Mouse (Mus musculus): Measurements from ENCODE around the gene Il9r.

Il9r gene

GRCm38 (mm10) chr11:32200075-32200601 lies at the start of gene Il9r:
Il9r (minus strand) TSS chr11:32200279.
- DNase-seq = no peak

DNA sequence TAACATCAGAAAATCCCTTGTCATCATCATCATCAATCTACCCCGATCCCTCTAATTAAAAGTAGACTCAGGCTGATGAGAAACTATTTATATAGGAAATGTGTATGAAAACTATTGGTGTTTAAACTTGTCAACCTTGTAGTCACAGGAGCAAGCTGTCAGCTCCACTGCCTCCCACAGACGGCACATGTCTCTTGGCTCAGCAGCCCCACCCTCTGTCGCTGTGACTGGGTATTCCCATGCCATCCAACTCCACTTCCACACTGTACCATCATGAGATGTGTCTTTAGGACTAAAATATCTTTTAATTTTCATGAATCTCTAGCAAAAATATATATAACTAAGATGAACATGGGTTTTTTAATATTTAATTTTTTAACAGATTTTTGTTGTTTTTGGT lies 48.3 kb upstream of the Il9r start:
- DNase-seq = no peak

DNA sequence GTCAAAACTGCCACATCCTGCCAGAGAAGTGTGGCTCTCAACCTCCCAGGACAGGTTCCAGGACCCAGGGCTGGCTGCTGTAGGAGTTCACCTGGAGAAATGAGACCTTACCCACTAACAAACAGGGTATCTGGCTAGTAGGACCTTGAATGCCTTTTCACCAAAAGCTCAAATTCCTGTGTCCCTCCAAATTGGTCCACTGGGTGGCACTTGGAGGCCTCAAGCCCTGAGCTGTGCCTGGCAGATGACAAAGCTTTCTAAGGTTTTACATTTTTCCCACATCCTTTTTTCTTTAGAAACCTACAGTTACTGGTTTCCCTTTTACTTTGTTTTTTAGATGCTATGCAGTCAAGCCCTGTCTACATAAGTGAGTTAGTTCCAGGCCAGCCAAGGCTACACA lies 47.0 kb upstream of the Il9r start:
- DNase-seq = no peak

GRCm38 (mm10) chr11:32245614-32246013 lies 45.5 kb upstream of the Il9r start:
- DNase-seq = no peak

- DNase-seq = no peak
Observed at GRCm38 (mm10) chr11:32244617-32245016, 44.5 kb upstream of the Il9r start.

DNA sequence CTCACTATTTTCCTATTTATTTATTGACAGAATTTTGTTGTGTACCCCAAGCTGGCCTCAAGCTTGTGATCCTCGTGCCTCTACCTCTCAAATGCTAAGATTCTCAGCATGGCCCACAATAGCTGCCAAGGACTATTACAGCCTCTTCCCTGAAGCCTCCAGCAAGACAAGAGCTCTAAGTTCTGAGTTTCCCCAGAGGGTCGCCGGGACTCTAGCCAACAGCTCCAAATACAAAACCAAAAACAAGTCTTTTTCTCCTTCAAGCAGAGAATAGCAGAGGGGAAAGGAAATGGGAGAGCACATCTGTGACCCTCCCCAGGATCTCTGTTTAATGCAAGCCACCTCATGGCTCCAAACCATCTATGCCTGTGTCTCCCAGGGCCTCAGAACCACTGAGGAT lies 44.0 kb upstream of the Il9r start:
- no peak for DNase-seq

DNA sequence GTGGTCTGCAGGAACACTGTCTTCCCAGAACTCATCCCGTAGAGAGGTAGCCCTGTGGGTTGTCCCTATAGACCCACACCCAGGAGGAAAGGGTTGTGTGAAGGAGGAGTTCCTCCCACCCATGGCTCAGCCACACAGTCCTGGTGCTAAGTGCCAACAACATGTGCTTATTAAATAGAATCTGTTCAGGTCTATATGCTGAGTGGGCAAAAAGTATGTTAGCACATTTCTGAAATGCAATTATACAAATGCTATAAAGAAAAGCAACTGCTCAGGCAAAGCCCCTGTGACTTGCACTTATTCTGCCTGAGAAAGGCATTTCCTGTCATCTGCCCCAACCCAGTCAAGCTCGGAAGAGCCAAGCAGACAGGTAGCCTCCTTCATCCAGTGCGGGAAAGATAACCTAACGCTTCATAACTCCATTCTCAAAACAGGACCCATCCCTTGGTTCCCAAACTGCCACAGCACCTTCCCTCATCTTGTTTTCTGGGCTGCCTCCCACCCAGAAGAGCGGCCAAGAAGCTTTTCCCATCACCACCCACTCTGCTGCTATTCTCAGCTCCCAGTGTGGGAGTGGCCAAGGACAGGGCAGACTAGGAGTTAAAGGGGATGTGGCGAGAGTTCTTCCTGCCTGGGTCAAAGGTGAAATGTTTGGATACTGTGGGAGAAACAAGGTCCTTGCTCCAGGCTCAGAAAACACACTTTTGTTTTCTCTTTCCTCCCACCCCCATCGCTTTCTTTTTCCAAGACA lies 43.3 kb upstream of the Il9r start:
- DNase-seq = no peak

GRCm38 (mm10) chr11:32242209-32242608 lies 42.1 kb upstream of the Il9r start:
- no peak for DNase-seq

- no peak for DNase-seq
Observed at GRCm38 (mm10) chr11:32241391-32241790, 41.3 kb upstream of the Il9r start.

- DNase-seq = peak; percentile 52
Observed at GRCm38 (mm10) chr11:32238093-32238860, 38.2 kb upstream of the Il9r start.

DNA sequence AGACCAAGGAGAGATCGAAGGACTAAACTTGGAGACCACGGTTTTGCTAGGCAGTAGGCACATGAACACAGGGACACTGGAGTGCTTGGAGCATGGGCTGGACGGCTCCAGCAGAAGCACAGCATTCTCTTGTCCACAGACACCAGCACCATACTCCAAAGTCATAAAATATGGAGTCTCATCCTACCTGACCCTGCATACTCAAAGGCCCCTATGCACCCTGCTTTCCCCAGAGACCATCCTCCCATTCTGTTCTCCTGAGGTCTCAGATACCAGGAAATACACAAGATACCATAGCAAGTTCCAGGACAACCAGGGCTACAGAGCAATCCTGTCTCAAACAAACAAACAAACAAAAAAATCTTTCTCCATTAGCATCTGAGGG lies 37.3 kb upstream of the Il9r start:
- no peak for DNase-seq

DNA sequence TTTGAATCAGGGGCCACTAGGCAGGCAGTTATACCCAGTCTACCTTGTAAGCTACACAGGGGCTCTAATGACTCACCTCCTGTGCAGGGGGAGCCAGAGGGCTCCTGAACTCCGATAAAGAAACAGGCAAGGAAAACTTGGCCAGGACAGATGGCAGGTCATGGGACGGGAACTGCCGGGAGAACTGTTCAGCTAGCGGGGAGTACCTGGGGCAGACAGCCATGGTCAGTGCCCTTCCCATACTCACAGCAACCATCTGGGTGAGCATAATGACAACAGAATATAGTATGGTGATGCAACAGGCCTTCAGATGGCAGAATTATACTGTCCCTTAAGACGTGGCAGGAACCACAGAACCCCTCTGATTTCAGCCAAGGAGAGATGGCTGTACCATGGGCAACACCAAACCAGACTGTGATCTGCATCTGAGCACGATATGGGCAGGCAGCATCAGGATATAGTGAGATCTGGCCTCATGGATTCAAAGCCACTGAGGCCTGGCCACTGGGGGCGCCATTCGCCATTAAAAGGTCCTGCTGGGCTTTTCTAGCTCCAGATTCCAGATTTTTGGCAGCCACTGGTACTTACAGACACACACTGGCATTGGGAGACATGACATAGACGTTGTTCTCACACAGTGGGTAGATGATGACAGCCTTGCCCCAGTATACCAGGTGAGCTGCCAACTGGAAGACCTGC lies 36.8 kb upstream of the Il9r start:
- DNase-seq = peak; percentile 81

GRCm38 (mm10) chr11:32236132-32236531 lies 36.1 kb upstream of the Il9r start:
- DNase-seq = no peak

- peak; percentile 64 for DNase-seq
Observed at GRCm38 (mm10) chr11:32235646-32236045, 35.6 kb upstream of the Il9r start.

DNA sequence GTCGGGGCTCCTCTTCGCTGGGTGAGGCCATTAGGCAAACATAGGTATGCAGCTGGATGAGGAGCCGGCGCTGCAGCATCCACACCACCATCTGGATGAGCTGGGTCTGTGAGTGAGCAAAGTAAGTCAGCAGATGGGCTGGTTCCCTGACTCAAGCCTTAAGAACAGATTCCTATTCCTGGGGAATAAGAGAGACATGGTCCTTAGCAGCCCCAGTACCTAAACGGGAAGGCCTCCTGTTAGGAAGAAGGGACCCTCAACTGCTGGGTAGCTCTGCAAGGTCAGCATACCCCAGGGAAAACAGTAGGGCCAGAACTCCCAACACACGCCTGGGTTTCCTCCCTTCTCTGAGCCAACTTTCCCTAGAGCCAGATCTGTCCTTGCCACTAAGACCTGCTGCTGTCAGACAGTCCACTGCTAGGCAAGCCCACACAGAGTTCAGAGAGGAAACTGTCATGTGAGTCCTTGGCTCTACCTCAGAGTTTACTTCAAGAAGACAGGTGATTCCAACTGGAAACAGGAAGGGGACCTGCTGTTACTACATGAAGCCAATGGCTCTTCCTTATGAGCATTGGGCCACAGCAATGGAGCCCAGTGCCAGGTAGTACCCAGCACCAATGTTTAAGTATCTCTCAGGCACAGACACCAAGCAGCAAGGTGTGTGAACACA lies 34.9 kb upstream of the Il9r start:
- no peak for DNase-seq

GRCm38 (mm10) chr11:32233895-32234294 lies 33.8 kb upstream of the Il9r start:
- DNase-seq = peak; percentile 31

DNA sequence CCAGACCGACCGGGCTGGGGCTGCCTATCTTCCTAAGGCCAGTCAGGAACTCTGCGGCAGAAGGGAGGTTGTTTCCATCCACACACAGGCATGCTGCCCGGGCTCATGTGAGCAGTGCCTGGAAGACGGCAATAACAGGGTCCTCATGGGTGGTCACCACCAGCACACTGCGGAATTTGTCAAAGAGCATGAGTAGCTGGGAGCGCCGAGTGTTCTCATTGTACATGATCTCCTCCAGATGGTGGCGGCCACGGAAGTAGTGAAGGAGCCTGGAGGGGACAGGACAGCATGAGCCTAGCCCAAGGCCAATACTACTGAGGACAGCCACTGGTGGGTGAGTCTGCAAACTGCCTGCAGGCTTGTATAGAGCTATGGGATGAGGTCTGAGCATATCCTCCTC lies 32.8 kb upstream of the Il9r start:
- peak; percentile 8 for DNase-seq

DNA sequence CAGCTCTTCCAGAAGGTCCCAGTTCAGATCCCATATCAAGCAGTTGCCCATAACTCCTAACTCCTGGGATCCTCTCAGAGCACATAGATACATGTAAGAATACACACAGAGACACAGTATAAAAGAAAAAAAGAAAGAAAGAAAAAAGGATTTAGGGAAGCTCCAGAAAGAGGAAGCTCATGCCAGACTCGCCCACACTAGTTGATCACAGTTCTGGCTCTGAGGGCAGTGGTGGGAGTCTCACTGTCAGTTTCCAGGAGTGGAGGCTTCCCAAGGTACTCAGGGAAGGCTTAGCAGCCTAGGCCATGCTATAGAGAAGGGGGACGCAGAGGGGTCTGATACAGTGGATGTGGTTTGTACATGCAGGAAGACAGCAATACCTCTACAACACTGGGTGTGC lies 31.0 kb upstream of the Il9r start:
- DNase-seq = no peak

DNA sequence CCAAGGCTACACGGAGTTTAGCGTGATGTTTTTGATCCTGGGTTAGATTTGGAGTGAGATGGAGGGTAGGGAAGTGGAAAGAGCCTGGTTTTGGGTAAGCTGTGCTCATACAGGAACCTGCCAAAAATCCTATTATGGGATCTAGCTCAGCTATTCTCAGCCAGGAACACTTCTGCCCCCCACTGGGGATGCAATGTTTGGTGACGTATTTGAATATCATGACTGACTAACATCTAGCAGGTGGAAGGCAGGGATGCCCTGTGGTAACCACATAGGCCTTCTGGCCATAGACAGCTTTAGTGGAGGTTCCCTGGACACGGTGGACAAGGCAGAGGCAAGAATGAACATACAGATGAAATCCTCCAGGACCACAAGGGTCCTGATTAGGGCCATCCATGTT lies 30.1 kb upstream of the Il9r start:
- DNase-seq = peak; percentile 50

GRCm38 (mm10) chr11:32228292-32228845 lies 28.3 kb upstream of the Il9r start:
- DNase-seq = no peak

- no peak for DNase-seq
Observed at GRCm38 (mm10) chr11:32227555-32227954, 27.5 kb upstream of the Il9r start.

GRCm38 (mm10) chr11:32227041-32227440 lies 27.0 kb upstream of the Il9r start:
- no peak for DNase-seq

Data from right cerebral cortex, postnatal 14 days (tissue).